Mouse (Mus musculus) liver, embryonic 14.5 days (tissue): ENCODE data around the gene Ank2. TPM values are rescaled to one million over a fixed set of nuclear protein-coding genes. Genes with fewer than 3 reads are reported as not detected.
A peak's percentile ranks its signal among the peaks of the same experiment; 100 is the strongest.

Source experiments
- ATAC-seq: fragments of 200-750 bp; cut with Nextera tagmentation; 2 replicates; pipeline ENCODE4 v1.8.0; 2017; ENCODE audit warnings: moderate number of reproducible peaks, mild to moderate bottlenecking, moderate library complexity; ENCODE audit not compliant: insufficient read depth
- DNase-seq, 3 experiments: peaks; one replicate each; pipeline ENCODE4 v3.0.0-alpha.2; 2012 to 2013; ENCODE audit warnings: low read depth in 3 of 3, low spot score in 3 of 3
- H3K27ac ChIP-seq: fragments of 300-500 bp; sonication (generic); 2 replicates; pipeline ENCODE4 v1.5.1; 2014; ENCODE audit warnings: moderate library complexity, mild to moderate bottlenecking, control low read depth, inconsistent platforms
- H3K27me3 ChIP-seq: fragments of 300-500 bp; sonication (generic); 2 replicates; pipeline ENCODE4 v1.6.1; 2014; ENCODE audit warnings: mild to moderate bottlenecking, low read length, moderate library complexity; ENCODE audit not compliant: control insufficient read depth, insufficient read depth
- H3K36me3 ChIP-seq: fragments of 300-500 bp; sonication (generic); replicated peaks from 2 replicates; pipeline ENCODE4 v1.6.1; 2014; ENCODE audit warnings: low read depth; ENCODE audit not compliant: control insufficient read depth, insufficient read depth
- H3K4me1 ChIP-seq, 2 experiments: fragments of 200-500 bp in 1 of 2; fragments of 300-500 bp in 1 of 2; sonication (generic) in 1 of 2; replicated peaks; 2 replicates each; pipeline ENCODE4 v1.6.1; 2012 to 2014; ENCODE audit warnings: antibody characterized with exemption in 1 of 2, inconsistent platforms in 1 of 2, low read length in 1 of 2; ENCODE audit not compliant: control insufficient read depth in 2 of 2, insufficient read depth in 2 of 2
- H3K4me2 ChIP-seq: fragments of 300-500 bp; sonication (generic); 2 replicates; pipeline ENCODE4 v1.6.1; 2014; ENCODE audit warnings: low read depth, mild to moderate bottlenecking, control low read depth, moderate library complexity
- H3K4me3 ChIP-seq, 2 experiments: fragments of 200-500 bp in 1 of 2; fragments of 300-500 bp in 1 of 2; sonication (generic) in 1 of 2; 2 replicates each; pipeline ENCODE4 v1.5.1; 2012 to 2014; ENCODE audit warnings: low read depth in 2 of 2, low read length in 2 of 2, mild to moderate bottlenecking in 2 of 2, control low read depth in 1 of 2, inconsistent platforms in 1 of 2, moderate library complexity in 1 of 2; ENCODE audit not compliant: insufficient read depth in 1 of 2
- H3K9ac ChIP-seq: fragments of 300-500 bp; sonication (generic); replicated peaks from 2 replicates; pipeline ENCODE4 v1.6.1; 2014; ENCODE audit warnings: mild to moderate bottlenecking, control low read depth, moderate library complexity
- H3K9me3 ChIP-seq: fragments of 300-500 bp; sonication (generic); 2 replicates; pipeline ENCODE4 v1.6.1; 2016; ENCODE audit warnings: low read length, mixed read lengths; ENCODE audit not compliant: control insufficient read depth
- CTCF ChIP-seq: IDR thresholded peaks from 2 replicates; pipeline ENCODE4 v1.5.1; 2016; ENCODE audit warnings: antibody characterized with exemption, low read depth, control low read depth
- EP300 ChIP-seq: IDR thresholded peaks from 2 replicates; pipeline ENCODE4 v1.6.1; 2016; ENCODE audit warnings: antibody characterized with exemption, low read depth
- WGBS: fragments of 180-500 bp; shearing (Covaris S2); extraction: QIAGEN DNeasy Blood & Tissue Kit; methylation state at CpG from one replicate; pipeline ENCODE4 v1.1.7; 2014; ENCODE audit not compliant: insufficient replicate concordance; 5-methylcytosine and 5-hydroxymethylcytosine counted together
- polyA plus RNA-seq, 2 experiments: library from polyadenylated mRNA; depleted of rRNA in 1 of 2; stranded (reverse) in 1 of 2; unstranded in 1 of 2; fragments of >200 nt; fragmentation: Nextera tagmentation in 1 of 2; extraction: Ambion mirVana in 1 of 2; gene quantifications; 2 replicates each; pipeline versions ENCODE4 v1.2.1 to v1.2.3; 2012 to 2014

Ank2 gene
- polyA plus RNA-seq, 2 experiments: 4.8 to 5.2 TPM

DNA sequence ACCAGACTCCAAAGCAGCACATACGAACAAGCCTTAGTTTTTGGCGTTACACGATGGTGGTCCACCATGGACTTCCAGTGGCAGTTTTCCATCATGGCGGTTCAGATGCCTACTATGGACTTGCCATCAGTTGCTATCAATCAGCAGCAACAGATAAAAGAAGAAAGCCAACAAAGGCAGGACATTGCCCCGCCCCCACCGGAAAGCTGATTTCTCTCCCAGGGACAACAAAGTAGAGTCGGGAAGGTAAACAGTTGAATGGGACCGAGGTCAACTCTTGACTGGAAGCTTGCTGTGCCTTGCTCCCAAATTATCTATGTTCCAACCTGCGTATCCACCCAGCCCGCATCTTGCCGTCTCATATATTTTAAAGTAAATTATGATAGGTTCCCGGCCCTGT, 328.9 kb downstream of the Ank2 start:
- Histone ChIP-seq H3K27me3 (no peaks in the 10 kb centered on the region), H3K27ac (no peak overlapping the region), H3K9me3 (no peaks in the 10 kb centered on the region), H3K4me2 (no peak overlapping the region), H3K4me3 (no peak overlapping the region), H3K4me1 (no peaks in the 10 kb centered on the region; a peak in 1 of 4 replicates), H3K36me3 (no peaks in the 10 kb centered on the region), H3K9ac (no peak overlapping the region)
- peak in 1 of 3 experiments; percentile 4 for DNase-seq
- WGBS: 66% methylated on average over 12 of the region's 12 CpGs
- TF ChIP-seq EP300 (no peak), CTCF (no peak)
- ATAC-seq: no peak

DNA sequence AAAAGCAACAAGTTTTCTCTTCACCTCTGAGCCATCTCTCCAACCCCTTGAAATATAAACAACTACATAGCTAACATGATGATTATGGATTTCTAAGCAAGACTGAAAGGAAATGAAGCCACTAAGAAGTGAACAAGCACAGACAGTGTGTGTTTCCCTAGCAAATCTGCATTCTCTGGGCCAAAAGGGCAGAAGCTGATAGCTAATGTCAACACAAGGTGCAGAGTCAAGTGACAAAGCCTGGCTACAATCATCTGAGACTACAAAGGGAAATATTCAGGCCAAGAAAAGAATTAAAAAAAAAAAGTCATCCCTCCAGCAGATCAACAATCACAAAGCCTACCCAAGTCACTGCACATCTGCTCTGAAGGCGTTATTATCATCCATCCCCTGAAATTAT, 330.0 kb downstream of the Ank2 start:
- Histone ChIP-seq H3K27me3 (no peaks in the 10 kb centered on the region), H3K9ac (no peak overlapping the region), H3K4me1 (no peaks in the 10 kb centered on the region; a peak in 1 of 4 replicates), H3K27ac (no peak overlapping the region), H3K9me3 (no peaks in the 10 kb centered on the region), H3K36me3 (no peaks in the 10 kb centered on the region), H3K4me3 (no peak overlapping the region), H3K4me2 (no peak overlapping the region)
- peak in 1 of 3 experiments; percentile 4 for DNase-seq
- 57% methylated on average over 1 of the region's 1 CpGs for WGBS
- no peak for TF ChIP-seq CTCF
- no peak for TF ChIP-seq EP300
- no peak for ATAC-seq

DNA sequence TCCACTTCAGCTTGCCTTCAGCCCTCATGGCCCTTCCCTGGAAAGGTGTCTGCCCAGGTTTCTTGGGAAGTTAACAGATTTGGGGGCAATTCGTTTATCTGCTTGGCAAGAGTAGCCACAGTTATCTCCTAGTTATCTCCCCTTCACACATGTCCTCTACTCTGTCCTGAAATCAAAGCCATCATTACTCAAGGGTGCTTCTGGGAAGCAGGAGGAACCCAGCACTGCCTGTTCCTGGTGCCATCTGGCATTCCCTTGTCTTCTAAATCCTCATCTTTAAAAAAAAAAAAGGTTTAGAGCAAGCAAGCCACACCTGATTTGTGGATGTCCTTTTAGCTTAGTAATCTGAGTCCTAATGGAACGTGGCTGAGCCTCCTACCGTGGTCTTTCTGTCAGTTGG, 335.4 kb downstream of the Ank2 start:
- ATAC-seq (no peak), DNase-seq (no peak)
- Histone ChIP-seq H3K4me3 (no peak overlapping the region), H3K9me3 (no peaks in the 10 kb centered on the region), H3K27me3 (peaks cover 12% of the 10 kb centered on the region), H3K4me2 (no peak overlapping the region), H3K4me1 (no peaks in the 10 kb centered on the region), H3K9ac (no peak overlapping the region), H3K36me3 (no peaks in the 10 kb centered on the region), H3K27ac (no peak overlapping the region)
- 16% methylated on average over 3 of the region's 3 CpGs for WGBS
- no peak for TF ChIP-seq CTCF
- TF ChIP-seq EP300: no peak

DNA sequence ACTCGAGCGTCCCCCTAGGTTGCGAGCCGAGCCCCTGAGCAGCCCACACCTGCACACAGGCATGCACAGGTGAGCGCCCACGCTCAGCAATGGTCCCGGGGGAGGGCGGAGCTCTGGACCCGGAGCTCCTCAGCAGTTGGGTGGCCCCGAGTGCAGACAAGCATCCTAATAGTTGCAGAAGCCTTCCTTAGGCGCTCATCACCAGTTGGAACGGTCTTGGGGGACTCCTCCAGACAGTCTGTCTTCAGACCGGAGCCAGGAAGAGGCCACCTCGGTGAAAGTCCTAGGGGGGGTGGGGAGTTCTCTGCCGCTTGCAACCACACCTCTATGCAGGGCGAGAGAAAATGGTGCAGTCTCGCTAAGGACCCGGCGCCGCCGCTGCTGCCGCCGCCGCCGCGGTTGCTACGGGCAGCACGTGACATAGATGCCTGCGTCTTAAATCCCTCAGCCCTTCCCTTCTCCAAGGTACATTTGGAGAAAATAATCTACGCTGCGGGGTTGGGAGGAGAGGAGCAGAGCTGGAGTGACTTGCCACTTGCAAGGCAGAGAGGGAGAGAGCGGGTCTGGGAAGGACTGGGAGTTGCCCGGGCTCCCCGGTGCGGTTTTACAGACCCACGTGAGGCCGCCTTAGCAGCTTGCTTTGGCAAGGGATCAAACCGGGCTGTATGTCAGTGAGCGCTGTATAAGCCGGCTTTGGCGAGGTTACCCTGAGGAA, 337.0 kb downstream of the Ank2 start:
- Histone ChIP-seq H3K36me3 (no peaks in the 10 kb centered on the region), H3K4me2 (peak overlapping the region; percentile 45), H3K27me3 (peaks cover 12% of the 10 kb centered on the region), H3K9ac (no peak overlapping the region; the same call in 1 of the 2 replicates), H3K9me3 (no peaks in the 10 kb centered on the region), H3K27ac (no peak overlapping the region), H3K4me3 (peak overlapping the region; percentile 48 to 59), H3K4me1 (no peaks in the 10 kb centered on the region)
- ATAC-seq: peak; percentile 56; the same call in 1 of the 2 replicates
- DNase-seq: no peak
- WGBS: under 1% methylated on average over 41 of the region's 41 CpGs
- TF ChIP-seq CTCF (no peak), EP300 (no peak)

DNA sequence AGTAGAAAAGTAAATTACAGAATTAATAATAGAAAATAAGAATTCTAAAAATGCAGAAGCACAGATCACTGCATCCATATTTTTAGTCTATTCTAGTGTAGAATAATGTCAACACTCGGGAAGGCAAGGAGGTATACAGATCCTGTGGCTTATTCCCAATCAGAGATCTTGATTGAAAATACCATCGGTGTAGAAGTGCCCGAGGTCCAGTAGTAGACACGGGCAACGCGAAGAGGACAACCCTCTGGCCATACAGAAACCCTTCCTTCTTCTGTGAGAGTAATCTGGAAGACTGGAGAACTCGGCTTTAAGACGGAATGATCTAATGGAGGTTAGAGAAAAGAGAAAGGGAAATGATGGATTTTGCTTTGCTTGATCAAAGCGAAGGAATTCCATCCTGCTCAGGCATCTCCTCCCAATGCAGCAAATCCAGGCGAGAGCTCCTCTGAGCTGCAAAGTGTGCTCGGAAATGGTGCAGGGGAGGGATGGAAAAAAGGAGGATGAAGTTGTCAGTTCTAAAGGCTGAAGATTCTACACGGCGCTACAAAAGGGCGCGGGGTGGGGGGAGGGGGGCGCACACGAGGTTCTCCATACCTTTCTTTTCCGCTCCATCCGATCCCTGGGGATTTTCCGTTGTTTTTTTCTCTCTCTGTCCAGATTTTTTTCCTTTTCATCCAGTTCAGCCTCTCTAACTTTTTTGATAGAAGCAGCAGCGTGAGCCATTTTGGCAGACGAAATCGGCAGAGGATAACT, 337.9 kb downstream of the Ank2 start:
- 4% methylated on average over 23 of the region's 23 CpGs for WGBS
- H3K27ac ChIP-seq: no peak overlapping the region
- DNase-seq (no peak), ATAC-seq (no peak)
- no peaks in the 10 kb centered on the region for H3K4me1 ChIP-seq
- peak overlapping the region; percentile 48 to 59 for H3K4me3 ChIP-seq
- no peak overlapping the region for H3K9ac ChIP-seq
- H3K36me3 ChIP-seq: no peaks in the 10 kb centered on the region
- no peak for TF ChIP-seq CTCF
- no peak for TF ChIP-seq EP300
- H3K9me3 ChIP-seq: no peaks in the 10 kb centered on the region
- peaks cover 12% of the 10 kb centered on the region for H3K27me3 ChIP-seq
- H3K4me2 ChIP-seq: peak overlapping the region; percentile 45
